Mouse (Mus musculus): ENCODE results near the gene Sh2b3. TPM values are rescaled to one million over a fixed set of nuclear protein-coding genes. Genes with fewer than 3 reads are reported as not detected.
A peak's percentile ranks its signal among the peaks of the same experiment; 100 is the strongest.

Sh2b3 gene
- polyA plus RNA-seq, 1 experiment from 2014 or later = 7.7 TPM

- no peak overlapping the region for H3K9ac ChIP-seq (ENCODE audit: low read depth, low read length)
- no peak overlapping the region for H3K4me3 ChIP-seq (ENCODE audit: low read length)
- no peak overlapping the region for H3K4me2 ChIP-seq (ENCODE audit: low read depth, low read length)
- no peaks in the 10 kb centered on the region for H3K9me3 ChIP-seq (ENCODE audit: control insufficient read depth, low read length)
- H3K27ac ChIP-seq (ENCODE audit: low read length) = peak overlapping the region; percentile 55
- no peaks in the 10 kb centered on the region for H3K27me3 ChIP-seq (replicated peaks; ENCODE audit: control insufficient read depth, insufficient read depth, low read length)
- no peaks in the 10 kb centered on the region for H3K4me1 ChIP-seq (ENCODE audit: control insufficient read depth, insufficient read depth, low read length)
- ATAC-seq = peak; percentile 62
- peaks cover 3% of the 10 kb centered on the region for H3K36me3 ChIP-seq (ENCODE audit: control insufficient read depth, insufficient read depth, low read length)
- WGBS = 53% methylated on average over 10 of the region's 10 CpGs
Measured at GRCm38 (mm10) chr5:121783862-121784500, 53.5 kb downstream of the Sh2b3 start.

GRCm38 (mm10) chr5:121782467-121782866, 55.0 kb downstream of the Sh2b3 start:
- Histone ChIP-seq H3K9me3 (ENCODE audit: control insufficient read depth, low read length) (no peaks in the 10 kb centered on the region), H3K27ac (ENCODE audit: low read length) (no peak overlapping the region), H3K36me3 (ENCODE audit: control insufficient read depth, insufficient read depth, low read length) (peaks cover 3% of the 10 kb centered on the region; the same call in 1 of the 2 replicates), H3K9ac (ENCODE audit: low read depth, low read length) (no peak overlapping the region), H3K4me2 (ENCODE audit: low read depth, low read length) (no peak overlapping the region), H3K27me3 (replicated peaks; ENCODE audit: control insufficient read depth, insufficient read depth, low read length) (no peaks in the 10 kb centered on the region), H3K4me1 (ENCODE audit: control insufficient read depth, insufficient read depth, low read length) (no peaks in the 10 kb centered on the region), H3K4me3 (ENCODE audit: low read length) (no peak overlapping the region)
- ATAC-seq = no peak
- 63% methylated on average over 4 of the region's 4 CpGs for WGBS

GRCm38 (mm10) chr5:121780180-121780579, 57.3 kb downstream of the Sh2b3 start:
- no peaks in the 10 kb centered on the region for H3K27me3 ChIP-seq (replicated peaks; ENCODE audit: control insufficient read depth, insufficient read depth, low read length)
- H3K9me3 ChIP-seq (ENCODE audit: control insufficient read depth, low read length) = no peaks in the 10 kb centered on the region
- no peaks in the 10 kb centered on the region; the same call in 1 of the 2 replicates for H3K36me3 ChIP-seq (ENCODE audit: control insufficient read depth, insufficient read depth, low read length)
- ATAC-seq = no peak
- WGBS = 76% methylated on average over 5 of the region's 5 CpGs
- no peaks in the 10 kb centered on the region for H3K4me1 ChIP-seq (ENCODE audit: control insufficient read depth, insufficient read depth, low read length)
- no peak overlapping the region for H3K9ac ChIP-seq (ENCODE audit: low read depth, low read length)
- no peak overlapping the region for H3K27ac ChIP-seq (ENCODE audit: low read length)
- H3K4me2 ChIP-seq (ENCODE audit: low read depth, low read length) = no peak overlapping the region
- no peak overlapping the region for H3K4me3 ChIP-seq (ENCODE audit: low read length)

GRCm38 (mm10) chr5:121778485-121779119, 58.8 kb downstream of the Sh2b3 start:
- H3K4me2 ChIP-seq (ENCODE audit: low read depth, low read length) = no peak overlapping the region
- H3K27me3 ChIP-seq (replicated peaks; ENCODE audit: control insufficient read depth, insufficient read depth, low read length) = no peaks in the 10 kb centered on the region
- no peak overlapping the region for H3K9ac ChIP-seq (ENCODE audit: low read depth, low read length)
- no peak overlapping the region for H3K4me3 ChIP-seq (ENCODE audit: low read length)
- 82% methylated on average over 7 of the region's 7 CpGs for WGBS
- no peak overlapping the region for H3K27ac ChIP-seq (ENCODE audit: low read length)
- H3K9me3 ChIP-seq (ENCODE audit: control insufficient read depth, low read length) = no peaks in the 10 kb centered on the region
- peaks cover 2% of the 10 kb centered on the region for H3K36me3 ChIP-seq (ENCODE audit: control insufficient read depth, insufficient read depth, low read length)
- ATAC-seq = no peak
- no peaks in the 10 kb centered on the region for H3K4me1 ChIP-seq (ENCODE audit: control insufficient read depth, insufficient read depth, low read length)

- Histone ChIP-seq H3K36me3 (ENCODE audit: control insufficient read depth, insufficient read depth, low read length) (peaks cover 3% of the 10 kb centered on the region), H3K9me3 (ENCODE audit: control insufficient read depth, low read length) (no peaks in the 10 kb centered on the region), H3K9ac (ENCODE audit: low read depth, low read length) (no peak overlapping the region), H3K4me1 (ENCODE audit: control insufficient read depth, insufficient read depth, low read length) (no peaks in the 10 kb centered on the region), H3K27me3 (replicated peaks; ENCODE audit: control insufficient read depth, insufficient read depth, low read length) (no peaks in the 10 kb centered on the region), H3K27ac (ENCODE audit: low read length) (no peak overlapping the region), H3K4me3 (ENCODE audit: low read length) (no peak overlapping the region), H3K4me2 (ENCODE audit: low read depth, low read length) (no peak overlapping the region)
- no peak for ATAC-seq
- WGBS = 88% methylated on average over 3 of the region's 3 CpGs
Measured at GRCm38 (mm10) chr5:121771611-121772010, 65.8 kb downstream of the Sh2b3 start.

- H3K4me2 ChIP-seq (ENCODE audit: low read depth, low read length) = no peak overlapping the region
- no peak for ATAC-seq
- peaks cover 3% of the 10 kb centered on the region for H3K36me3 ChIP-seq (ENCODE audit: control insufficient read depth, insufficient read depth, low read length)
- no peaks in the 10 kb centered on the region for H3K9me3 ChIP-seq (ENCODE audit: control insufficient read depth, low read length)
- 74% methylated on average over 7 of the region's 7 CpGs for WGBS
- no peaks in the 10 kb centered on the region for H3K27me3 ChIP-seq (replicated peaks; ENCODE audit: control insufficient read depth, insufficient read depth, low read length)
- no peak overlapping the region for H3K9ac ChIP-seq (ENCODE audit: low read depth, low read length)
- H3K4me1 ChIP-seq (ENCODE audit: control insufficient read depth, insufficient read depth, low read length) = no peaks in the 10 kb centered on the region
- peak overlapping the region; percentile 10; the same call in 1 of the 2 replicates for H3K27ac ChIP-seq (ENCODE audit: low read length)
- no peak overlapping the region for H3K4me3 ChIP-seq (ENCODE audit: low read length)
Measured at GRCm38 (mm10) chr5:121769827-121770226, 67.6 kb downstream of the Sh2b3 start.

GRCm38 (mm10) chr5:121767564-121767963, 69.9 kb downstream of the Sh2b3 start:
- H3K9ac ChIP-seq (ENCODE audit: low read depth, low read length) = no peak overlapping the region
- H3K27ac ChIP-seq (ENCODE audit: low read length) = no peak overlapping the region
- no peaks in the 10 kb centered on the region for H3K27me3 ChIP-seq (replicated peaks; ENCODE audit: control insufficient read depth, insufficient read depth, low read length)
- no peak for ATAC-seq
- 82% methylated on average over 2 of the region's 2 CpGs for WGBS
- no peaks in the 10 kb centered on the region for H3K9me3 ChIP-seq (ENCODE audit: control insufficient read depth, low read length)
- H3K36me3 ChIP-seq (ENCODE audit: control insufficient read depth, insufficient read depth, low read length) = no peaks in the 10 kb centered on the region
- no peaks in the 10 kb centered on the region for H3K4me1 ChIP-seq (ENCODE audit: control insufficient read depth, insufficient read depth, low read length)
- no peak overlapping the region for H3K4me3 ChIP-seq (ENCODE audit: low read length)
- H3K4me2 ChIP-seq (ENCODE audit: low read depth, low read length) = no peak overlapping the region

- H3K27me3 ChIP-seq (replicated peaks; ENCODE audit: control insufficient read depth, insufficient read depth, low read length) = no peaks in the 10 kb centered on the region
- WGBS = 89% methylated on average over 4 of the region's 4 CpGs
- H3K4me3 ChIP-seq (ENCODE audit: low read length) = no peak overlapping the region
- no peaks in the 10 kb centered on the region for H3K9me3 ChIP-seq (ENCODE audit: control insufficient read depth, low read length)
- no peak overlapping the region for H3K9ac ChIP-seq (ENCODE audit: low read depth, low read length)
- H3K4me2 ChIP-seq (ENCODE audit: low read depth, low read length) = no peak overlapping the region
- H3K36me3 ChIP-seq (ENCODE audit: control insufficient read depth, insufficient read depth, low read length) = no peaks in the 10 kb centered on the region
- ATAC-seq = no peak
- no peak overlapping the region for H3K27ac ChIP-seq (ENCODE audit: low read length)
- no peaks in the 10 kb centered on the region for H3K4me1 ChIP-seq (ENCODE audit: control insufficient read depth, insufficient read depth, low read length)
Measured at GRCm38 (mm10) chr5:121766038-121766773, 71.2 kb downstream of the Sh2b3 start.

Data from intestine, embryonic 16.5 days (tissue).